Mouse (Mus musculus) lung, adult 2 months (tissue): ENCODE measurements around the gene Med16.

Experiments used
- CTCF ChIP-seq: fragments of 200-500 bp; IDR thresholded peaks from 2 replicates; pipeline ENCODE4 v1.5.1; 2011; ENCODE audit warnings: mild to moderate bottlenecking, low read length, control low read depth; ENCODE audit not compliant: insufficient read depth
- POLR2A ChIP-seq: fragments of 200-500 bp; IDR thresholded peaks from 2 replicates; pipeline ENCODE4 v1.6.1; 2011; ENCODE audit warnings: low read depth, mild to moderate bottlenecking, control low read depth, low read length, borderline replicate concordance; ENCODE audit errors: extremely low read depth

GRCm38 (mm10) chr10:79936911-79937441 is 28.3 kb upstream of the Med16 start:
- TF ChIP-seq CTCF: no peak
- no peak for TF ChIP-seq POLR2A
